Mouse (Mus musculus): ENCODE measurements around the gene Bco2.

Gene Bco2

GRCm38 (mm10) chr9:50515462-50515861 is 39.5 kb downstream of the Bco2 start:
- DNase-seq = no peak

- DNase-seq = no peak
These were observed 47.4 kb downstream of the Bco2 start for GRCm38 (mm10) chr9:50507570-50507969.

DNA sequence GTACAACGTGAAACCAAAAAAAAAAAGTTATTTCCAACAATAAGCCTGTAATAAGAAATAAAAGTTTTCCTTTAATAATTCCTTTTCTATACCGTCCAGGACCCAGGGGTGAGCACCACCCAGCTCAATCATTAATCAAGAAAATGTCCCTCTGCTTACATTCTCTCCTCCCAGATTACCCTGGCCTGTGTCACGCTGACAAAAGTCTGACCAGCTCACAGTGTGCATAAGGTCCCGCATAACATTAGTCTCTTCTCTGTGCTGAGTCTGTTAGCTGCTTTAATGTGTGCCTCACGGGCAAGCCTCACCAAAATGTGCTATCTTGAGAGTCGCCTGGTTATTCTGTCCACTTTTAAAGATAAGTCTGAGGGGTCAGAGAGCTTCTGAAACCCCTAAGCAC is 49.6 kb downstream of the Bco2 start:
- DNase-seq = no peak

- no peak for DNase-seq
These were observed 52.0 kb downstream of the Bco2 start for GRCm38 (mm10) chr9:50502949-50503348.

- no peak for DNase-seq
These were observed 53.9 kb downstream of the Bco2 start for GRCm38 (mm10) chr9:50500974-50501501.

GRCm38 (mm10) chr9:50500467-50500973 is 54.5 kb downstream of the Bco2 start:
- no peak for DNase-seq

DNA sequence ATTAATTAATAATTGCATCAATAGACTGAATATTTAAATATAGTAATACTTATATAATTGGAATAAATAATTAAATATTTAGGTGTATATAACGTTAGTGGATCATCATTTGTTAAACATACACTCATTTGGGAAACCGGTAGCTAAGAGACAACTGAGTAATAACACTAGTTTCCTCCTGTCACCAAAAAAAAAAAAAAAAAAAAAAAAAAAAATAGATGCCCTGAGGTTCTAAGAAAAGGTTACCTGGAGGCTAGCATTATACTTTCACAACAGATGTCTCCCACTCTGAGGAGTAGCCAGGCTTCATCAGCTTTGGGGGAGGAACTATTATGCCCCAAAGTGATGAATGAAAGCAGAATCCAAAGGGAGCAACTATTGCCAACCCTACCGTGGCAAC is 55.2 kb downstream of the Bco2 start:
- DNase-seq = no peak

DNA sequence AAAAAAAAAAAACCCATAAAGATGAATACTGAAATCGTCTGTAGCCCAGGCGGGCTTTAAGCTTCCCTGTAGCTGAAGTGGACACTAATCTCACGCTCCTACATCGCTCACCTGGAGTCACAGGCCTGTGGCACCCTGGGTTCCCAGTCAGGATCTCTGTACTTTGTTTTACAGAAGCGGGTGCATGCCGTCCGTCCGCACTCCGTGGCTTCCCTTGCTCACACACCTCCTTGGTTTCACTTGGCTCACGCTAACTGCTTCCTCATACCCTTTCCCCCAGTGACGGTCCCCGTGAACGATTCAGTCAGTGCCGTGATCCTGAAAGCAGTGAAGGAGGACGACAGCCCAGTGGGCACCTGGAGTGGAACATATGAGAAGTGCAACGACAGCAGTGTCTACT is 56.2 kb downstream of the Bco2 start:
- DNase-seq = peak in 1 of 2 experiments; percentile 38

DNA sequence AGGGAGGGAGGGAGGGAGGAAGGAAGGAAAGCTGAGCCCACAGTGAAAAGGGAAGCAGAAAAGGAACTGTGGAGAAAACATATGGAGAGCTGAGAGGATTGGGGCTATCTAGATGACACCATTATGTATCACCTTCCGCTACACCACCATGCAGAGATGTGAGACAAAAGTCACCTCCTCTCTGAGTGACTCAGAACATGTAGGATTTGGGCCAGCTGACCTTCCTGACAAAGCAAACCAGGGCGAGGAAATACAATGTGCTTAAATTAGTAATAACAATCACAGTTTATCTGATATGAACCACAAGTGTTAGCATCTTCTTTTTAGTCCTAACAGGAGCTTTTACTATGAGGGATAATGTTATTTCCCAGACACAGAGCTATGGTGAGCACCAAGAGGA is 57.4 kb downstream of the Bco2 start:
- DNase-seq = no peak

- DNase-seq = no peak
These were observed 57.9 kb downstream of the Bco2 start for GRCm38 (mm10) chr9:50497076-50497475.

DNA sequence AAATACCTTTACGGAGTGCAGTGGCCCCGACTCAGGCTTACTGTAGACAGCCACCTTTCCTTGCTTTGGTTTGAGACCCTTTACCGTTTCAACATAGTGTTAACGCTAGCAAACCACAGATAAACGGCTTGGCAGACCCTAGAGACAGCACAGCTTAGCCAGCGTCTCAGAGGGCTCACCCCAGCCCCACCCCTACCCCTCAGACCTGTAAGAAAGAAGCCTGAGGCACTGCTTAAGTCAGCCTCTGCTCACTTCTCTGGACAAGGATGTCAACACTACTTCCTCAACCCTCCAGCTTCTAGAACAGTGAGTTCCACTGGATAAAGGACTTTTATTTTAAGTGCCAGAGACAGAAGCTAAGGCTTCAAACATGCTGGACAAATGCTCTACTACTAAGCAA is 58.4 kb downstream of the Bco2 start:
- no peak for DNase-seq

GRCm38 (mm10) chr9:50496151-50496505 is 58.9 kb downstream of the Bco2 start:
- DNase-seq = no peak

- peak; percentile 21 to 44 for DNase-seq
These were observed 59.4 kb downstream of the Bco2 start for GRCm38 (mm10) chr9:50495405-50496150.

- DNase-seq = peak; percentile 43 to 58
These were observed 60.7 kb downstream of the Bco2 start, which contains the start of gene Plet1 for GRCm38 (mm10) chr9:50494311-50494710. TSS of gene Plet1 (plus strand) at chr9:50494525.

DNA sequence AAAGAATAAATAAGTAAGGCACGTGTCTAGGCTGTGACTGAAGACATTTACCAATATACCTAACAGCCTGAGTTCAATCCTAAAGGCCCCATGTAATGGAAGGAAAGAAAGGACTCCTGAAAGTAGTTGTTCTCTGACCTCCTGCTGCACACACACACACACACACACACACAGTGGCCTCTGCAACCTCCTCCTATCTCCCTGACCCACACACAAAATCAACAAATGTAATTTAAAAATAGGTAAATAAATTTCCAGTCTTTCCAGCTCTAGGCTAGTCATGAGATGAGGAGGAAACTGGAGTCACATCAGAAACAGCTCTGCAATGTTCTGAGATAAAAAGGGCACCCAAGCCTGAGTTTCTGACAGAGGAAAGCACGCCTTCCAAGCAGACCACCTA is 61.2 kb downstream of the Bco2 start:
- no peak for DNase-seq

GRCm38 (mm10) chr9:50491531-50492045 is 63.4 kb downstream of the Bco2 start:
- no peak for DNase-seq

DNA sequence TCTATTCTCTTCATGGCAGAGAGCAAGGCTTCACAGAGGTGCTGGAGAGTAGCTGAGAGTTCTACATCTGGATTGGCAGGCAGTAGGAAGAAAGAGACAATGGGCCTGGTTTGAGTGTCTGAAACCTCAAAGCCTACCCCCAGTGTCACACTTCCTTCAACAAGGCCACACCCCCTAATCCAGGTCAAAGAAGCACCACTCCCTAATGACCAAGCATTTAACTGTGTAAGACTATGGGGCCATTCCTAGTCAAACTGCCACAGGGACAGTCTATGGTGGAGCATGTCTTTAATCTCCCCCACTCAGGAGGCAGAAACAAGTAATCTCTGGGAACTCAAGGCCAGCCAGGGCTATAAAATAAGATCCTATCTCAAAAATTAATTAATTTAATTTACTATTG is 64.1 kb downstream of the Bco2 start:
- no peak for DNase-seq

- DNase-seq = peak; percentile 16 to 52
These were observed 69.5 kb downstream of the Bco2 start for GRCm38 (mm10) chr9:50485521-50485920.

Measured in kidney, postnatal 25 days (tissue).